Mouse (Mus musculus): ENCODE data around the gene Hsp90ab1.

Hsp90ab1 gene

DNA sequence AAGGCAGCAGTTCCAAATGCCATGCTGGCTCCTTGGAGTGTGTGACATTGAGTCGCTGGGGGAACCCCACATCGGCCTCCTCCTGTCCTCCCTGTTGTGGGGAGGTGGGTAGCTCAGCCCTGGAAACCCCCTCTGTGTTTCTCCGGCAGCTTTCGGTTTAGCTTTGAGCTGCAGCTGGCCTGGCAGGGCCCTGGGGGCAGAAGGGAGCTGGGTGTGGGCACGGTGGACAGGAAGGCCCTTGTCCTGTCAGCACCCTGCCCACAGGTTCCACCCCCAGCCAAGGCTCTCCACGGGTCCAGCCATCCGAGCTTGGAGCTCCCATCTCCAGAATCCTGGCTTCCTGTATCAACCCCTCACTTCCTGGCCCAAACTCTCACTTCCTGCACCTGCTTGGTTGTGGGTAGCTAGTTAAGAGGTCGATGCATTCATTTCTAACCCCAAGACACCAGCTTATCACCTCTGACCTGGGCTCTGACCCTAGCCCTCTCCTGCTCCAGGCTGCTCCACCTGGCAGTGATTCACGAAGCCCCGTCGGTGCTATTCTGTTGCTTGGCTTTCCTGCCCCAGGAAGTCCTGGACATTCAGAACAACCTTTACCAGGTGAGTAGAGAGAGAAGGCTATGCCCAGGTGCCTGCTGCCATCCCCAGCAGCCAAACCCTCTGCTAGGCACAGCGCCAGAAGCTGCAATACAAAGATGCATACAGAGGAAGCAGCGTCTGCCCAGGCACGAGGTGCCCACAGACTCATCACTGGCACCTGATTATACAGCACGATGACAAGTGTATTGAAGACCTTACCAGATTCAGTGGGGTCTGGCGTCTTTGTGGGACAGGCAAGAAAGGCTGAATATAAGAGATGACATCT, 14.8 kb downstream of the Hsp90ab1 start:
- no peak for DNase-seq (ENCODE audit: low spot score in 2 of 2)

DNA sequence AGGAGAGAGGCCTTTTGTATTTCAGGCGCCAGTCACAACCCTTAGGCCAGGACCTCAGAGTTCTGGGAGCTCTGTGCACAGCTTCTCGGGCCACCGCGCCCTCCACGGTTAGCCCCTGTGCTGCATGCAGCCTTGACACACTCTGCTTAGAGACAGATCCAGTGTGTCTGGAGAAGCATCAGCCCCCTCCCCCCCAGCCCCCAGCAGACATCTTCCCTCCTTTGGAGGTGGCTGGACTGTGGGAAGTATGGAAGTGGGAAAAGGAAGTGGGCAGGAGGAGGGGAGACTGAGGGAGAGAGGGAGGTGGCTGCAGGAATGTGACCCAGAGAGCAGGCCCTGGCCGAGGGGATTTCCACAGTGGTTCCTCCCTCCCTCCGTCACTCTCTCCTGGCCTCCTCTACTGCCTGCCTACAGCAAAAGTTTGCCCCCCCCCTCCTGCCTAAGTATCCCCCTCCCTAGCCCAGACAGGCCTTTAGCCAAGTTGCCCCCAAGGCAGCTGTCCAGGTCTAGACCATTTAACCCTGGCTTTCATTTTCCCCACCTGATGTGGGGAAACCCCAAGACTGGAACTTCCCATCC, 15.7 kb downstream of the Hsp90ab1 start:
- DNase-seq (ENCODE audit: low spot score in 2 of 2): no peak

DNA sequence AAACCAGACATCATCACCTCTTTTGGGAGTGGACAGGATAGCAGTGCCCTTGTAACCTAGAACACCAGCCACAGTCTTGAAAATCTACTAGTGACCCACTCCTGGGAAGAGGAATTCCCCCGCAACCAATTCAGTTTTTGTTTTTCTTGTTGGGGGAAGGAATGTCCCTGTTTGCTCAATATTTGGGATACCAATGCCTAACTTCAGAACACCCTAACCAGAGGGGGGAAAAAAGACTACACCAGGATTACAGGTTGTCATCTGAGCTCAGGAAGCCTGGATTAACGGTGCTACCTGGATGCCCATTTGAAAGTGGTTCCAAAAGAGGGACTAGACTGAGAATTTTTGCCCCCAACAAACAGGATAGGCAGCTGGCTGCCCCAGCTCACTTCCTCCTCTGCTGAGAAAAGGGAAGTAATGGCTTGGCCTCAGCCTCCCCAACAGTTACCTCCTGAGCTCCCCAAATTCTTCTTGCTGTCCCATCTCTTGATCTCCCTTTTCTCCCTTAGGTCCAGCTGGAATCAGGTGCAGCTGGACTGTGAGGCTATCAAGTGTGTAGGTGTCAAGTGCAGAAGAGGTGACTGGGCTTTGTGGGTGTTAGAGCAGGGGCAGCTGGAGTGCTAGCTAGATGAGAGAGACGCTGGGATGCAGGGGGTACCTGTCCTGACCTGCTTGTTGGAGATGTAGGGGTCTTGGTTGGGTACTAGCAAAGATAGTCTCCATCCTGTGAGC, 16.4 kb downstream of the Hsp90ab1 start:
- DNase-seq (ENCODE audit: low spot score in 2 of 2): no peak

DNA sequence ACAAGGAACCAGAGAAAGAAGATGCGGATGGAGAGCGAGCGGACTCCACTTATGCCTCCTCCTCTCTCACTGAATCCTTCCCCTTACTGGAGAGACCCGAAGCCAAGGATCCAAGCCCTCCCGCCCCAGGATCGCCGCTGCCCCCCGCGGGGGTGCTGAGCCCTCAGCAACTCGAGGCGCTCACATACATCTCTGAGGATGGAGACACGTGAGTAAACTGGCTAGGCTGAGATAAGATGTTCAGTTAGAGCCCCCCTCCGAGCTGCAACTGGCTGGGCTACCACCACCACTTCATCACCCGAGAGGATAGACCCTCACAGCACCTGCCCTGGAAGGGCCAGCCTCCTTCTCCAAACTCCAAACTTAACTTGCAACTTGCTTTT, 17.0 kb downstream of the Hsp90ab1 start:
- DNase-seq (ENCODE audit: low spot score in 2 of 2): no peak

DNA sequence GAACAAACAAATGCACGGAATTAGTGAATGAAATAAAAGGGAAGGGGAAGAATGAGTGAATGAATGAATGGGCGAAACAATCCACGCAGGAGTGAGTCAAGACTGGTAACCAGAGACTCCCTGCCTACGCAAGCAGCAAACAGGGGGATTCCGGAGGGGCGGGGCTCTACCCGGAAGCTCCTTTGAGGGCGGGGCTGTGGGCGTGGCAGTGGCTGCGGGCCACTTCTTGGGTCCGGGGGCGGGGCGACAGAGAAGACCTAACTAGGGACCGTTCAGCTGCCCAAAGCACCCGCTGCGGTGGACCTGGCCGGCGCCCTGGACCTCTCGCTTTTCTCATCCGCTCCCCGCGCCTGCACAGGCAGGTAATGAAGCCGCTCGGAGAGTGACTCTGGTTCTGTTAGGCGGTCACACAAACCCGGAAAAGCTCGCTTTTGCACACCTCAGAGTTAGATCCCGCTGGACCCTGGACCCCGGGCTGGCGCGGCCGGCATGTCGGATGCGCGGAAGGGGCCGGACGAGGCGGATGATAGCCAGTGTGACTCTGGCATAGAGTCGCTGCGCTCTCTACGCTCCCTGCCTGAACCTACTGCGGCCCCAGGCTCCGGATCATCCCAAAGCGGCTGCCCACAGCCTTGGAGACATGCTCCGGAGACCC, 17.5 kb downstream of the Hsp90ab1 start, which contains the start of gene Nfkbie:
Nfkbie (plus strand) TSS at position 252 of the 655 bp plus-strand sequence.
- peak; percentile 82 to 92 for DNase-seq (ENCODE audit: low spot score in 2 of 2)

DNA sequence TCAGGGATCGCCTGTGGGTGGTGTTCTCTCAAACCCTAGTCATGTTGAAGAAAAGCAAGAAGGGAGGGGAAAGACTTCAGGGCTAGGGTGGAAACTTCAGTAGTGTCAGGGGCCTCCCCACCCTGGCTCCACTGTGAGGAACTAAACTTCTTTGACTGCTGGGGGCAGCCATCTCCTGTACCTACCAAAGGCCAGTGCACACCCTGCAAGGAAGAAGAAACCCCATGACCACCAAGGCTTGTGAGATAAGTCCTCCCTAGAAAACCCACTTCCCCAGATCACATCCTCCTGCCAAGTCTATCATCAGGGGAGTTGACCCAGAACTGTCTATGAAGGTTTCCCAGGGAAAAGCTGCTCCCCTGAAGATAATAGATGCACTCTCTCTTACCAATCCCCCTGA, 18.7 kb downstream of the Hsp90ab1 start:
- DNase-seq (ENCODE audit: low spot score in 2 of 2): no peak

DNA sequence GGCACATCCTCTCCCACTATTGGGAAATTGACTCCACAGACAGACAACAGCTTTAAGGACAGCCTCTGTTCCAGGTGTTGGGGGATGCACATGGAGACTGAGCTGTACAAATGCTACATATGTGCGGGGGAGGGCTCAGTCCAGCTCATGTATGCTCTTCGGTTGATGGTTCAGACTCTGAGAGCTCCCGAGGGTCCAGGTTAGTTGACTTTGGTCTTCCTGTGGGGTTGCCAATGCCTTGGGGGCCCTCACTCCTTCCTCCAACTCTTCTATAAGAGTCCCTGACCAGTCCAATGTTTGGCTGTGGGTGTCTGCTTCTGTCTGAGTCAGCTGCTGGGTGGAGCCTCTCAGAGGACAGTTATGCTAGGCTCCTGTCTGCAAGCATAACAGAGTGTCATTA, 20.0 kb downstream of the Hsp90ab1 start:
- DNase-seq (ENCODE audit: low spot score in 2 of 2): no peak

DNA sequence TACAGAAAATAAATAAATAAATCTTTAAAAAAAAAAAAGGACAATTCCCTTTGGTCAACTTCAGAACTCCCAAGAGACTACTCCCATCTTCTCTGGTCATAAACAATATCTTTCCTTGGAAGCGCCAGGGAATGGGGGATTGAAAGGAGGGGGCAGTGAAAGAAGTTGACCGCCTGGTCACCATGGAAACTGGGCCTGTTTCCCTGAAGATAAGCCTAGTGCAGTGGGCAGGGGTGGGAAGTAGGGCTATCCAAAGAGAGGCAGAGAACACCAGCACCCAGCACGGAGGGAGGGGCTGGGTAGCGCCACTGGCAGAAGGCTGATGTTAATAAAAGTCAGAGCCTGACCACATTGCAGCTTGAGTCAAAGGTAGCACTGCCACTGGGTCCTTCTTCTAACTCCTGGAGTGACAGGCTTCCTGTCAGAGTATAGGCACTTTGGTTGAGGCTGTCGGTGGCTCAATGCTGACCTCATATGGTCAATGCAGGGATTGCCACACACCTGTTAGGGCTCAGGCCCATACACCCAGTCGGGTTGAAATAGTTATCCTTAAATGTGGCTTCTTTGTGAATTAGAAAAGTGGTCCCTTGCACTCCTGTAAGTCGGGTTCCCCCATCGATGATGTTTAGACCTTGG, 21.1 kb downstream of the Hsp90ab1 start:
- peak; percentile 76 to 90 for DNase-seq (ENCODE audit: low spot score in 2 of 2)

DNA sequence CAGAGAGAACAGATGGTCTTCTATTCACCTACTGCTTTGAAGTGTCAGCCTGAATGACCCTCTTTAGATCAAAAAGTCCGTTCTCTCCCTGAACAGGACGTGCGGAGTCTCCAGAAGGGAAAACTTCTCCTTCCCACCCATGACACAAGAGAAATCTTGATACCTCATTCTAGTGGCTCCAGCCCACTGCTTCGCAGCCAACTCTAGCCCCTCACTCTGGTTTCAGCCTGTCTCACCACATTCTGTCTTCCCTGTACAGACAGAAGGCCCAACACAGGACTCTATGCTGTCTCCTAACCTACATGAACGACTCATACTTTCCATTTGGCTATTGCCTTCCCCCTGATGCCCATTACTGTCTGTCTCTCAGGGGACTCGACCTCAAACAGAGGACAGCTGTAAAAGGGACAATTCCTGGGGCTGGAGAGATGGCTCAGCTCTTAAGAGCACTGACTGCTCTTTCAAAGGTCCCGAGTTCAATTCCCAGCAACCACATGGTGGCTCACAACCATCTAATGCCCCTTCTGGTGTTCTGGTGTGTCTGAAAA, 21.7 kb downstream of the Hsp90ab1 start:
- DNase-seq (ENCODE audit: low spot score in 2 of 2): no peak

DNA sequence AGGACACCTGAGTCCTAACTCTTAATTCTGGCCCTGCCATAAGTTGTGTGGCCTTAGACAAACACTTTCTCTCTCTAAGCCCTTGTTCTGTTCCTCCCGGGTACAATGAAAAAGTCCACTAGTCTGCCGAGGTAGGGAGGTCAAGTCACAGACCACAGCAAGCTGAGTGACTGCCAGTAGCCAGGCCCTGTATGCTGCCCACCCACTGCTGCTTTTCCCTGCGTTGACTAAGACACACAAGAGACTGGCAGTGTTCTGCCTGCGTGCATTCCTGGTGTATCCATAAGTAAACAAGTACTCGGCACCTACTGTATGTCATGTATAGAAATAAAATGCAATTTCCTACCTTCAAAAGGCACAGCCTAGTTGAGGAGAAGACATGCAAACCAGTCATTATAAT, 22.8 kb downstream of the Hsp90ab1 start:
- DNase-seq (ENCODE audit: low spot score in 2 of 2): no peak

DNA sequence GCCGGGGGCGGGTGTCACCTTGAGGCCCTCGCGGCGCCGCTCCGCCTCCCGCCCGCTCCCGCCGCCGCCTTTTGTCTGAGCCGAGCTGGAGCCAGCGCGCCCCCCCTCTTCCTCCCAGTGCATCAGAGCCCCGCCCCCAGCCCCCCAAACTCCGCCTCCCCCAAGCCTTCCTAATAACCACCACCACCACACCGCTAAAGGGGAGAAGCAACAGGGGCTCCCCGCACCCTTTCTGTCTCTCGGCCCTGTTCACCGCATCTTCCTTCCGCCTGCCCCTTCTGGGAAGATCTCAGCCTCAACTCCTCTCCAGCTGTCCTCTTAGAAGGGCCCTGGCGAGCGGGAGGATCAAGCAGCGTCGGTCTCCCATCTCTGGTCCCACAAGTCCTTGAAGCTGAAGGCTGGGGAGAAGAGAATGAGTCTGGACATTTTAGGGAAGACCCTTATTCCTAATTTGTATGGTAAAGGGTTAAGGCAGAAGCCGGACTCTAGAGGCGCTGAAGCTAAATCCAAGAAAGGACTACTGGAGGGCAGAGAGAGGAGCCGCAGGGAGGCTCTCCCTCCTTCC, 23.4 kb downstream of the Hsp90ab1 start, which contains the start of gene Tmem151b:
Tmem151b (minus strand) TSS at position 61 of the 565 bp plus-strand sequence.
- peak in 1 of 2 experiments; percentile 76 for DNase-seq (ENCODE audit: low spot score in 2 of 2)

DNA sequence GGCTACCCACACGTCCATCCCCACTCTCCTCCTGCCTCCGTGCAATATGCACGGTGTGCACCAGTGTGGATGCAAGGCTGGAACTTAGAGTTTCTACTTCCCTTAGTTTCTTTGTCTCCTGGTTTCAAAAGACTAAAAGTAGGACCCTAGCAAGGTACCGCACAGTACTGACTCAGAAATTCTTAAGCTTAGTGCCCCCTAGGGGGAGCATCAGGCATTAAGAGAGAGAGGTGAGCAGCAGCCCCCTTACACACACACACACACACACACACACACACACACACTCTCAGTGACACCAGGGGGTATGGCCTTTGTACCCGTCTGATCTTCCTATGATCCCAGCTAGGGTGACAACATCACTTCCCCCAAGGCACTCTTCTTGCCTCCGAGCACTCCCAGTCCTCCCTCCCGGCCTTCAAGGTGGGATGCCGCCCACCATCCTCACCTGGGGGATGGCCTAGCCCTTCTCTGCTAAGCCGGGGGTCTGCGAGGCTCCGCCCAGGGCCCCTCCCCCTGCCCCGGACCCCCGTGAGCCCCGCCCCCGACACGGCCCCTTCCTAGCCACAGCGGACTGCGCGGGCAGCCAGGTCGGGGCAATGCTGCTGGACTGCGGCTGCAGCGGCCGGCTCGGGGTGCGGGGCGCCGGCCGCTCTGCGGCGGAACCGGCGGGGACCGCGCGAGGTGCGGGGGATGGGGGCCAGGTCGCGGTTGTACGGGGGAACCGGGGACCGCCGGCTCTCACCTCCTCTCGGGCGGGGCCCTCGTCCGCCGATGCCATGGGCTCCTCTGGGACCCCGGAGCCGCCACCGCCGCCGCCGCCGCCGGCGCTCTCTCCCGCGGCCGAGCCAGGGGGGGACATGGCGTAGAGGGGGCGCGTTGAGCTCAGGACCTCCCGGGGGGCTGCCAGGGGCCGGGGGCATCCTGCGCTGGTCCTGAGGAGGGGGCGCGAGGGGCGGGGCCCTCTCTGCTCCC, 24.2 kb downstream of the Hsp90ab1 start:
- peak in 1 of 2 experiments; percentile 66 for DNase-seq (ENCODE audit: low spot score in 2 of 2)

DNA sequence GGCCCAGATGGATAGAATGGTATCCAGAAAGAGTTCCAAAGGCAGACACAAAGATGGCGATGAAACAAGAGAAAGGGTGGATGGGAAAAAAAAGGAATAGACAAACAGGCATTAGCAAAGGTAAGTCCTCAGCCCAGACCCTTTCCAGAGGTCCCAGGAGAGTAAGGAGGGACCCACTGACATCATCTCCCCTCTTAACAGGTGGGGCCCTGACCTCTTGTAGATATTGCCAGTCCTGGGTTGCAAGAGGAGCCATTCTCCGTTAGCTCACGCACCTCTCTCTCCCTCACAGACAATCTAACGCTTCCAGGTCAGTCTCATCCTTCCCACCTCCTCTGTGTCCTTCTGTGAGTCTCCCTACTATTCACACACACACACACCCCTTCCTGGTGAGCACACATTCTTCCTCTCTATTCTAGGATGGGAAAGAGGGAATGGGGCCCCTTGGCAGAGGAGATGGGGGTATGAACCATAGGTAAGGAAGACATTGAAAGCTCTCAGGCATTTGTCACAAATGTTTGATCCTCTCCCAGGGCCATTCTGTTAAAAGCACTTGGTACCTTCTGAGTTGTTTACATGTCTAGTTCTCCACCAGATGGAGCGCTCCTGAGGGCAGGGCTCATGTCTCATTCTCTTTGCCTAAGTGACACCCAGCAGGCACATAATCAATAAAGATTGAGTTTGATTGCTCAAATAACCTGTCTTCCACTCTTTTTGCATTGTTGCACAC, 25.4 kb downstream of the Hsp90ab1 start:
- DNase-seq (ENCODE audit: low spot score in 2 of 2): no peak

DNA sequence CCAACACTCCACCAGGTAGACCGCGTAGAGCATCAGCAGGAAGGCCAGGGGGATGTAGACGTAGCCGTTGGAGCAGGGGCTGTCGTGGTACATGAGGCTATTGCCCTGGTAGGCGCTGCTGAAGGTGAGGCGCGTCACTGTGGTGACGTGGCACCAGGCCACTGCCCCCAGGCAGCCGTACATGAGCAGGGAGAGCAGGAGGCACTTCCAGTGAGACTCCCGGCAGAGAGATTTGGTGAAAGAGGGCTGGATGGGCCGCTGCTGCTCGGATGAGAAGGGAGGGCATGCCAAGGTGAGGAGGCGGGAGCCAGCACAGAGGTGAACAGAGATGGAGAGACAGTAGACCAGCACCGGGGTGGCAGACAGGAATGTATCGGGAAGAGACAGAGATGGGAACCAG, 26.1 kb downstream of the Hsp90ab1 start:
- DNase-seq (ENCODE audit: low spot score in 2 of 2): no peak

DNA sequence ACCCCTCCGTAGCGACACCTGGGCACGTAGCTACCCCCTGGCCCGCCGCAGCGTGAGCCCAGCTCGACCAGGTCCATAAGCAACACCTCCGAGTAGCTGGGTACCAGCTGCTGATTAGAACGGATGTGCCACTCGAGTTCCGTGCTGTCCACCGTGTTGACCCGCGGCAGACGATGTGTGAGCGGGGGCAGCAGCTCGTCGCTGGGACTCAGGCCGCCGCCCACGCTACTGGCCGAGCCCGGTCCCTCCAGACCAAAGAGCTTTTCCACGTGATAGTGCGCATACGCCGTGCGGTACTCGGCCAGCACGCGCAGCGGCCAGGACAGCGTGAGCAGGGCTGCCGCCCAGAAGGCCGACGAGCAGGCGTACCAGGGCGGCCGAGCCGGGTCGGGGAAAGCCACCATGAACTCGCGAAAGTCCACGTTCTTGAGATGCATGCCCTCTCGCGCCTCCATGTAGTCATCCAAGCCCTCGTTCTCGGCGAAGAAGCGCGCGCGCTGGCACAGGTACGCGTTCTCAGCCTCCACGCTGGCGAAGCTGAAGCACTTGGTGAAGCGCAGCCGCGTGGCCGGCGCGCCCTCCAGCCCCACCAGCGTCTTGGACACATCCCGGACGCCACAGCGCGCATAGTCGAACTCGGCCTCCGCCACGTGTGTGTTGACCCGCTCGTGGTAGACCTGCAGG, 27.7 kb downstream of the Hsp90ab1 start:
- no peak for DNase-seq (ENCODE audit: low spot score in 2 of 2)

DNA sequence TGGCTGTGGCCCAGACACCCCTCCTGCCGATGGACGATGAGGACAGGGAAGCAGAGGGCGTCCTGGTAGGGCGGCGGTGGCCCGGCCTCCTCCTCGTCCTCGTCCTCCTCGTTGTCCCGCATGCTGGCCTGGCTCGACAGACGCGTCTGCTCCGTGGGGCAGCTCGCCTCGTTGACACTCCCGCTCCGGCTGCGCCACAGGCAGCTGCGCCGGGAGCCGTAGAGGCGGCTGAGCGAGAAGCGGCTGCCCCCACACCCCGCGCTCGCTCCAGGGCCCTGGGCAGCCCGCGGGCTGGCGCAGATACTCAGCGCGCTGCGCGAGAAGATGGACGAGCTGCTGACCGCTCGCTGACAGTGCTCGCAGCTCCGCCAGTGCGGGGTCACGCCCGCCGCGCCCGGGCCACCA, 28.2 kb downstream of the Hsp90ab1 start:
- DNase-seq (ENCODE audit: low spot score in 2 of 2): no peak

DNA sequence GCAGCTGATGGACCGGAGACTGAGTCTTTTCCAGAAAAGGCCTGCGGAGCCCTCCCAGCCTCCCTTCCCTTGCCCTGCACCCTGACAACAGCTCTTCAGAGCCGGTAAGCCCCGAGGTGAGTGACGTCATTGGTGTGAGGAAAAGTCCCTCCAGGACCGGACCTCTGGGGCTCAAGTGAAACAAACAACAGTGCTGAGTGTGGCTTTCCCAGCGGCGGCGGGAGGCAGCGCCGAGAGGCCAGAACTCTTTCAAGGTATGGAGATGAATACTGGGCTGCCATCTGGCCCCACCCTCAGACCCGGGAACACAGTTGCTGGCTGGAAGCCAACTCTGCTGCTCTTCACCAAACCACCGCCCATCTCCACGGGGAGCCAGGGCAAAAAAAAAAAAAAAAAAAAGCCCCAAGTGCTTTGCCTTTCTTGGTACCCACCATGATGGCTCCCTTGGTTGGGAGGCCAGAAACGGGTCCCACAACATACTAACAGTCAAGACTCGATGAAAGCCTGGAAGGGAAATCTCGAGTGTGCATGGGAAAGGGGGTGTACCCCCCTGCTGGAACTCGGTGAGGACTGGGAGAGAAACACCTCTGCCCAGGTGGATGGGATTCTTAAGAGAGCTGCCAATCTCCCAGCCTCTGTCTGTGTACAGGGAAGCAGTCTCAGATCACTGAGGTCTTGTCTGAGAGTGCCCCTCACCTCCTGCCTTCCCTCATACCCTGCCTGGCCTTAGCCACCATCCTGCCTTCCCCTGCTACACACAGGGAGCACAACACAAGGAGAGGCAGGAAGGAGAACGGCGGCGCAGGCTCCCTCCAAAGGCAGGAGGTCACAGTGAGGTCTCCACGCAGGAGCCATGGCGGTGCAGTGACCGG, 28.8 kb downstream of the Hsp90ab1 start:
- peak in 1 of 2 experiments; percentile 64 for DNase-seq (ENCODE audit: low spot score in 2 of 2)
